Mouse (Mus musculus): ENCODE results near the gene Vps39. TPM values are rescaled to one million over a fixed set of nuclear protein-coding genes. Genes with fewer than 3 reads are reported as not detected.

Vps39 gene
- polyA plus RNA-seq, 1 experiment from 2014 or later = 58.1 TPM

DNA sequence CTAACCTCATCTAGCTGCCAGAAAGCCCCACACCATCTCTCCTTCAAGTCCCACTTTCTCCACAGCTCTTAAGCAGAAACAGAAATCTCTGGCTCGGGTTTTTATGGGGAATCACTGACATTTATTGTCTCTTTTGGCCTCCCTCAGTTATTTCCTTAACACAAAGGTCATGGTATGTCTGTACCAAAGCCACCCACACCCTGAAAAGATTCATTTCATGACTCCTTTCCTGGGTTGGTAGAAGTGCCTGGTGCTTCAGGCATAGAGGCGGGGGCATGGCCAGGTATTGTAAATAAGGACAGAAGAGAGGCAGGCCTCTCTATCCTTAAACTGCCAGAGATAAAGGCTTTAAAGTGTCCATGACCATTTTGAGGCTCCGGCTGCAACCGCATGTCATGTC, 38.5 kb downstream of the Vps39 start:
- no peak overlapping the region for H3K27ac ChIP-seq (ENCODE audit: low read depth, low read length)
- no peak overlapping the region for H3K9ac ChIP-seq (ENCODE audit: low read length)
- 88% methylated on average over 4 of the region's 4 CpGs for WGBS
- no peak overlapping the region for H3K4me3 ChIP-seq (ENCODE audit: low read depth, low read length)
- no peak overlapping the region for H3K4me2 ChIP-seq (ENCODE audit: low read length)
- peaks cover 34% of the 10 kb centered on the region for H3K36me3 ChIP-seq (ENCODE audit: control insufficient read depth, insufficient read depth, low read length)
- ATAC-seq (no peak), DNase-seq (ENCODE audit: low spot score) (no peak)
- H3K4me1 ChIP-seq (ENCODE audit: control insufficient read depth, insufficient read depth, low read length) = no peaks in the 10 kb centered on the region
- H3K9me3 ChIP-seq (replicated peaks; ENCODE audit: control insufficient read depth, low read length) = no peaks in the 10 kb centered on the region
- H3K27me3 ChIP-seq (replicated peaks; ENCODE audit: control insufficient read depth, insufficient read depth, low read length) = no peaks in the 10 kb centered on the region

DNA sequence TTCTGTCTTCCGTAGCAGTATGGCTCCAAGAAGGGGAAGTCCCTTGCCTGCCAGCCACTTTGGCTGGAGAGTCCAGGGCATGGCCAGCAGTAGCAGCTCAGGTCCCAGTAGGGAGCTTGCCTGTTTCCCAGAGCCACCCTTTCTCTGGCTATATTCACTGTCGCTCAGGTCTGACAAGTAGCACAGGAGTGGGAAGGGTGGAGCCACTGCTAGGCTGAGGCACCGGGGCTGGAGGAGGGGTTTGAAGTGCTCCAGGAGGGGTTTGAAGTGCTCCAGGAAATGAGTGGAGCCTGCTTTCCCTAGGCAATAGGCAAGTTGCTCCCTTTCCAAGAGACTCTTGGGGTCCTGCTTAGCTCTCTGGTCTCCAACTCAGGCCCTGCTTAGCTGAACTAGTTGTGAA, 39.0 kb downstream of the Vps39 start, which contains the start of gene Pla2g4f:
Pla2g4f (minus strand) TSS at position 190 of the 400 bp plus-strand sequence.
- Histone ChIP-seq H3K27me3 (replicated peaks; ENCODE audit: control insufficient read depth, insufficient read depth, low read length) (no peaks in the 10 kb centered on the region), H3K4me1 (ENCODE audit: control insufficient read depth, insufficient read depth, low read length) (no peaks in the 10 kb centered on the region), H3K9me3 (replicated peaks; ENCODE audit: control insufficient read depth, low read length) (no peaks in the 10 kb centered on the region), H3K36me3 (ENCODE audit: control insufficient read depth, insufficient read depth, low read length) (peaks cover 29% of the 10 kb centered on the region), H3K4me2 (ENCODE audit: low read length) (no peak within 1 kb of the TSS), H3K4me3 (ENCODE audit: low read depth, low read length) (no peak within 1 kb of the TSS), H3K27ac (ENCODE audit: low read depth, low read length) (no peak within 1 kb of the TSS), H3K9ac (ENCODE audit: low read length) (no peak within 1 kb of the TSS)
- DNase-seq (ENCODE audit: low spot score) (no peak), ATAC-seq (no peak)
- 66% methylated on average over 3 of the region's 3 CpGs for WGBS

DNA sequence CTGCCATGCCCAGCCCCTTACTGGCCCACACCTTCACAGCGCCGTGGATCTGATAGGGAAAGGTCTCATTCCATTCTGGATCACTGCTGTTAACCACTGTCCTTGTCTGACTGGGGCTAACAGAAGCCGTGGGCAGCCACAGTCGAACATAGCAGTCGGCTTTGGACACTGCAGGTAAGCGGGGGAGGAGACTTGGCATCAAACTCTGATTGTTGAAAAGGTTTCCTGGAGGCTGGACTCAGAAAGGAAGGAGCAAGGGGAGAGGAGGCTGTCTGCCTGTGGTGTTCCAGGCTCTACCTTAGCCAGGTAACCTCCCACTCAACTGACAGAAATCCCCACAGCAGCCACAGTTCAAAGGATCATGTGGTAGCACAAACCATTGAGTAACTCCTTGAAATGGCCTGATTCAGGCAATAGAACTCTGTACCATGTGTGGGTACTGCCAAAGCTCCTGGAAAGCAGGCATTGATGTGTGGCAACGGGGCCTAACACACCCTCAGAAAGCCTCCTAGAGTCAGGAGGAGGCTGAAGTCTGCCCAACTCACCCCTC, 40.6 kb downstream of the Vps39 start:
- no peak overlapping the region for H3K4me3 ChIP-seq (ENCODE audit: low read depth, low read length)
- H3K9ac ChIP-seq (ENCODE audit: low read length) = no peak overlapping the region
- 88% methylated on average over 7 of the region's 7 CpGs for WGBS
- H3K4me1 ChIP-seq (ENCODE audit: control insufficient read depth, insufficient read depth, low read length) = no peaks in the 10 kb centered on the region
- no peak for DNase-seq (ENCODE audit: low spot score)
- no peaks in the 10 kb centered on the region for H3K9me3 ChIP-seq (replicated peaks; ENCODE audit: control insufficient read depth, low read length)
- H3K36me3 ChIP-seq (ENCODE audit: control insufficient read depth, insufficient read depth, low read length) = peaks cover 14% of the 10 kb centered on the region
- H3K4me2 ChIP-seq (ENCODE audit: low read length) = no peak overlapping the region
- H3K27ac ChIP-seq (ENCODE audit: low read depth, low read length) = no peak overlapping the region
- no peaks in the 10 kb centered on the region for H3K27me3 ChIP-seq (replicated peaks; ENCODE audit: control insufficient read depth, insufficient read depth, low read length)
- ATAC-seq = no peak

DNA sequence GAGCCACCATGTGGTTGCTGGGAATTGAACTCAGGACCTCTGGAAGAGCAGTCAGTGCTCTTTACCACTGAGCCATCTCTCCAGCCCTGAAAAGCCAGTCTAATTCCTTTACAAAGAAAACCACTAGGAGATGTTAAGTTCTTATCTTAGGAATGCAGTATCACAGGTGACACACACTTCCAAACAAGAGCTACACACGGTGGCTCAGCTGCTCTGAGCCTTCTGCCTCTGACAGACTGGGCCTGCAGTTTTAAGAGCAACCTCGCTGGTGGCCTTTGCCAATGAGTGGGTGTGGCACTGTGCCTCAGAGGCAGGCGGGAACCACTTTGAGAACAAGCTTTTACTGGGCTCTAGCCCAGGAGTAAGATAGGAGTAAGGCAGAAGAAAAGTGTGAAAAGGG, 48.8 kb downstream of the Vps39 start:
- H3K9ac ChIP-seq (ENCODE audit: low read length) = no peak overlapping the region
- H3K36me3 ChIP-seq (ENCODE audit: control insufficient read depth, insufficient read depth, low read length) = no peaks in the 10 kb centered on the region
- no peak for DNase-seq (ENCODE audit: low spot score)
- H3K27me3 ChIP-seq (replicated peaks; ENCODE audit: control insufficient read depth, insufficient read depth, low read length) = no peaks in the 10 kb centered on the region
- H3K4me2 ChIP-seq (ENCODE audit: low read length) = no peak overlapping the region
- no peak for ATAC-seq
- H3K9me3 ChIP-seq (replicated peaks; ENCODE audit: control insufficient read depth, low read length) = no peaks in the 10 kb centered on the region
- H3K4me3 ChIP-seq (ENCODE audit: low read depth, low read length) = no peak overlapping the region
- no peak overlapping the region for H3K27ac ChIP-seq (ENCODE audit: low read depth, low read length)
- no peaks in the 10 kb centered on the region for H3K4me1 ChIP-seq (ENCODE audit: control insufficient read depth, insufficient read depth, low read length)
- WGBS = 32% methylated on average over 3 of the region's 3 CpGs

DNA sequence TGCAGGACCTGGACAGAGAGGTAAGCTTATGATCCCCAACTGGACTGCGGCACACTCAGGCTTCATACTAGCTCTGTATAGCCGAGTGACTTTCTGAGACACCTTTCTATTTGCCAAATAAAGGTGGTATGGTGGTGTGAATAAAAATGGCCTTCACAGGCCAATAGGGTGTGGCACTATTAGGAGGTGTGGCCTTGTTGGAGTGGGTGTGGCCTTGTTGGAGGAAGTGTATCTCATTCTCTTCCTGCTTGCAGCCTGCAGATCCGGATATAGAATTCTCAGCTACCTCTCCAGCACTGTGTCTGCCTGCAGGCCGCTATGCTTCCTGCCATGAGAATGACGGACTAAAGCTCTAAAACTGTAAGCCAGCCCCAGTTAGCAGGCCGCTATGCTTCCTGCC, 51.9 kb downstream of the Vps39 start:
- no peak overlapping the region for H3K9ac ChIP-seq (ENCODE audit: low read length)
- no peak for ATAC-seq
- H3K4me2 ChIP-seq (ENCODE audit: low read length) = no peak overlapping the region
- H3K27ac ChIP-seq (ENCODE audit: low read depth, low read length) = no peak overlapping the region
- WGBS = 95% methylated on average over 6 of the region's 6 CpGs
- DNase-seq (ENCODE audit: low spot score) = no peak
- H3K27me3 ChIP-seq (replicated peaks; ENCODE audit: control insufficient read depth, insufficient read depth, low read length) = no peaks in the 10 kb centered on the region
- no peaks in the 10 kb centered on the region for H3K4me1 ChIP-seq (ENCODE audit: control insufficient read depth, insufficient read depth, low read length)
- H3K36me3 ChIP-seq (ENCODE audit: control insufficient read depth, insufficient read depth, low read length) = no peaks in the 10 kb centered on the region
- no peak overlapping the region for H3K4me3 ChIP-seq (ENCODE audit: low read depth, low read length)
- no peaks in the 10 kb centered on the region for H3K9me3 ChIP-seq (replicated peaks; ENCODE audit: control insufficient read depth, low read length)

DNA sequence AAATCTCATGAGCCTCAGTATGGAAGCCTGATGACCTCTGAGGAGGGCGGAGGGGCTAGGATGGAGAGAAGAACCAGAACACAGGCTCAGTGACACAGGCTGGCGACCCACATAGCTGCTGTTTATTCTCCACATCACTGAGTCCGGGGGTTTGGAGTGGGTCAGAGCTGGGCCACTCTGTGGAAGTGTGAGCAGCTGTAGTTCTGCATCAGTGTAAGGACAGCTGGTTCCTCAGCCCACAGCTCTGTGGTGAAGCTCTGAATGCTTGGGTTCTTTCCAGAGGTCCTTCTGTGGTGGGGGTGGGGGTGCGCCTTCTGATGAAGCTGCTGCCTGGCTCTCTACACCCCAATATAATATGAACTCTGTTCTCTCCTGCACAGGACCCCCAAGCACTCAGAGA, 53.1 kb downstream of the Vps39 start:
- DNase-seq (ENCODE audit: low spot score) = no peak
- no peak for ATAC-seq
- H3K4me2 ChIP-seq (ENCODE audit: low read length) = no peak overlapping the region
- H3K4me1 ChIP-seq (ENCODE audit: control insufficient read depth, insufficient read depth, low read length) = no peaks in the 10 kb centered on the region
- H3K9me3 ChIP-seq (replicated peaks; ENCODE audit: control insufficient read depth, low read length) = no peaks in the 10 kb centered on the region
- no peak overlapping the region for H3K27ac ChIP-seq (ENCODE audit: low read depth, low read length)
- WGBS = 83% methylated on average over 4 of the region's 4 CpGs
- no peak overlapping the region for H3K4me3 ChIP-seq (ENCODE audit: low read depth, low read length)
- no peaks in the 10 kb centered on the region for H3K27me3 ChIP-seq (replicated peaks; ENCODE audit: control insufficient read depth, insufficient read depth, low read length)
- no peak overlapping the region for H3K9ac ChIP-seq (ENCODE audit: low read length)
- no peaks in the 10 kb centered on the region for H3K36me3 ChIP-seq (ENCODE audit: control insufficient read depth, insufficient read depth, low read length)

DNA sequence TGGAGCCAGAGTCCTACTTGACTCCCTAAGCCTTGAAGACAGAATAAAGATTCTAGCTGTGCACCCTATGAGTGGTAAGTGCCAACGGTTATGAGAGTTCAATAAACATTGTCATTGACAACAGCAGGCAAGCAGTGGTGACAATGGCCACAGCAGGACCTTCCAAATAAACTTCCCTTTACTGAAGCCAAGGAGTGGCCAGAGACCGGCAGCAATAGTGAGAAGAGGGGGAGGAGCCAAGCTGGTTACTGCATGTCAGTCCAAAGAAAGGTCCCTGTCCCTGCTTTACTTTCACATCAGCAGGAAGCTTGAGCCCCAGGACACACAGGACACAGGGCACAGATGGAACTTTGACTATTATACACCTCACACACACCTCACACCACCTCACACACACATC, 56.8 kb downstream of the Vps39 start:
- H3K4me2 ChIP-seq (ENCODE audit: low read length) = no peak overlapping the region
- ATAC-seq (no peak), DNase-seq (ENCODE audit: low spot score) (no peak)
- H3K9me3 ChIP-seq (replicated peaks; ENCODE audit: control insufficient read depth, low read length) = no peaks in the 10 kb centered on the region
- no peak overlapping the region for H3K4me3 ChIP-seq (ENCODE audit: low read depth, low read length)
- no peak overlapping the region for H3K9ac ChIP-seq (ENCODE audit: low read length)
- H3K36me3 ChIP-seq (ENCODE audit: control insufficient read depth, insufficient read depth, low read length) = no peaks in the 10 kb centered on the region
- H3K27me3 ChIP-seq (replicated peaks; ENCODE audit: control insufficient read depth, insufficient read depth, low read length) = no peaks in the 10 kb centered on the region
- no peak overlapping the region for H3K27ac ChIP-seq (ENCODE audit: low read depth, low read length)
- no peaks in the 10 kb centered on the region for H3K4me1 ChIP-seq (ENCODE audit: control insufficient read depth, insufficient read depth, low read length)
- 5% methylated on average over 2 of the region's 2 CpGs for WGBS

DNA sequence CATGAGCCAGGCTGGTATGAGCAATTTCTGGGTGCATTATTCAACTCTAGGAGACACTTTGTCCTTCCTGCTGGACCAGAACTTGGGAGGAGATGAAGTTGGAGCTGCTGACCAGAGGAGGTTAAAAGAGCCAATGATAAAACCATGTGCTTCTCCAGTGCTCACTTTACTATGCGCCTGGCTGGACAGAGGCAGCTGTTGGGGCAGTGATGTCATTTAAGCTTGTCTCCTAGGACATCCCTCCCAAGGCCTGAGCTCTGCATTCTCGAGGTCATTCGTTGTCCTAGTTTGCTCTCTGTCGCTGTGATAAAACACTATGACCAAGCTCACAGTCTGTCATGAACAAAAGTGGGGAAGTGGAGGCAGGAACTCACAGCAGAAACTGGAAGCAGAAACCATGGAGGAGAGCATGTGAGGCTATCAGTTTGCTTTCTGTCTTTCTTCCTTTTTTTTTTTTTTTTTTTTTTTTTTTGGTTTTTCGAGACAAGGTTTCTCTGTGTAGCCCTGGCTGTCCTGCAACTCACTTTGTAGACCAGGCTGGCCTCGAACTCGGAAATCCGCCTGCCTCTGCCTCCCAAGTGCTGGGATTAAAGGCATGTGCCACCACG, 61.4 kb downstream of the Vps39 start:
- Histone ChIP-seq H3K27ac (ENCODE audit: low read depth, low read length) (no peak overlapping the region), H3K36me3 (ENCODE audit: control insufficient read depth, insufficient read depth, low read length) (no peaks in the 10 kb centered on the region), H3K4me2 (ENCODE audit: low read length) (no peak overlapping the region), H3K9me3 (replicated peaks; ENCODE audit: control insufficient read depth, low read length) (no peaks in the 10 kb centered on the region), H3K4me1 (ENCODE audit: control insufficient read depth, insufficient read depth, low read length) (no peaks in the 10 kb centered on the region), H3K27me3 (replicated peaks; ENCODE audit: control insufficient read depth, insufficient read depth, low read length) (no peaks in the 10 kb centered on the region), H3K9ac (ENCODE audit: low read length) (no peak overlapping the region), H3K4me3 (ENCODE audit: low read depth, low read length) (no peak overlapping the region)
- WGBS = 89% methylated on average over 9 of the region's 9 CpGs
- DNase-seq (ENCODE audit: low spot score) (no peak), ATAC-seq (no peak)

DNA sequence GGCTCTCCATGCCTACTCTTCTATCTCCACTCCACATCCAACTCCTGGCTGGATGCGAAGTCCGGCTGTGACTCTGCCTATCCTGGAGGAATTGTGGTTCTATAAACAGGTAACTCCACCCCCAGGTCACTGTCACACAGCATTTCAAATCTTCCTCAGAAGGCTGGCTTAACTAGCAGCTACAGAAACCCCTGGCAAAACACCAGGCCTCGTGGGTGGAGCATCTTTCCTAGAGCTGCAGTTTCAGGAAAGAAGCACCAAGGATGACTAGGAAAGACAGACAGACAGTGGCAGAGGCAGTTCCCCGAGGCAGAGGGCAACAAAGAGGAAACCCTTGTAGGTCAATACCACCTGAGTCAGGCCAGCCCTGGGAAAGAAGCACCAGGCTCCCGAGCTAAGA, 63.9 kb downstream of the Vps39 start, which contains the start of gene Pla2g4d:
Pla2g4d (minus strand) TSS at position 203 of the 400 bp plus-strand sequence.
- Histone ChIP-seq H3K36me3 (ENCODE audit: control insufficient read depth, insufficient read depth, low read length) (no peaks in the 10 kb centered on the region), H3K4me2 (ENCODE audit: low read length) (no peak within 1 kb of the TSS), H3K27me3 (replicated peaks; ENCODE audit: control insufficient read depth, insufficient read depth, low read length) (no peaks in the 10 kb centered on the region), H3K27ac (ENCODE audit: low read depth, low read length) (no peak within 1 kb of the TSS), H3K9me3 (replicated peaks; ENCODE audit: control insufficient read depth, low read length) (no peaks in the 10 kb centered on the region), H3K9ac (ENCODE audit: low read length) (no peak within 1 kb of the TSS), H3K4me3 (ENCODE audit: low read depth, low read length) (no peak within 1 kb of the TSS), H3K4me1 (ENCODE audit: control insufficient read depth, insufficient read depth, low read length) (no peaks in the 10 kb centered on the region)
- ATAC-seq = no peak
- 64% methylated on average over 5 of the region's 5 CpGs for WGBS
- DNase-seq (ENCODE audit: low spot score) = no peak
